Mouse (Mus musculus): ENCODE measurements around the gene Adcy3. TPM values are rescaled to one million over a fixed set of nuclear protein-coding genes. Genes with fewer than 3 reads are reported as not detected.

Gene Adcy3
- total and polyA plus RNA-seq, 3 experiments: 0.13 to 0.34 (median 0.13) TPM

- H3K36me3 ChIP-seq (replicated peaks in 1 of 2; ENCODE audit: control insufficient read depth in 1 of 2, insufficient read depth in 1 of 2, low read length in 1 of 2): peaks cover 0 to 14% of the 10 kb centered on the region in 2 experiments
- dilution Hi-C loops (cut with MboI; ENCODE audit: extremely low pct_ligation_motif_present, extremely low pct_unique_long_range_greater_than_20kb, low sequenced_read_pairs): no loop called here
- no peak overlapping the region for H3K27ac ChIP-seq (ENCODE audit: insufficient read depth, low read depth)
- no peak overlapping the region for H3K4me3 ChIP-seq (replicated peaks in 1 of 3; ENCODE audit: low read depth in 2 of 3, low read length in 2 of 3, poor library complexity in 1 of 3)
- no peaks in the 10 kb centered on the region for H3K9me3 ChIP-seq (replicated peaks; ENCODE audit: low read length)
- no peaks in the 10 kb centered on the region for H3K27me3 ChIP-seq (replicated peaks)
- H3K4me2 ChIP-seq (ENCODE audit: insufficient read depth, low read depth, poor library complexity, severe bottlenecking): no peak overlapping the region
- TF ChIP-seq CTCF (conservative IDR thresholded peaks at IDR 0.05 in 1 of 2, IDR thresholded peaks at IDR 0.05 in 1 of 2; ENCODE audit: low read depth in 2 of 2, low read length in 2 of 2) (no peak), MXI1 (IDR thresholded peaks at IDR 0.05; ENCODE audit: low read depth, low read length) (no peak), RAD21 (IDR thresholded peaks at IDR 0.05; ENCODE audit: low read depth, low read length) (no peak), TBP (conservative IDR thresholded peaks at IDR 0.05; ENCODE audit: low read depth, low read length) (no peak), E2F4 (IDR thresholded peaks at IDR 0.05; ENCODE audit: insufficient replicate concordance, low read depth, low read length) (no peak), POLR2AphosphoS2 (IDR thresholded peaks at IDR 0.05; ENCODE audit: low read depth, low read length) (no peak), UBTF (IDR thresholded peaks at IDR 0.05; ENCODE audit: low read depth, low read length) (no peak), ELF1 (IDR thresholded peaks at IDR 0.05; ENCODE audit: low read depth, low read length) (no peak), ZNF384 (IDR thresholded peaks at IDR 0.05; ENCODE audit: low read depth, low read length) (no peak), KAT2A (IDR thresholded peaks at IDR 0.05; ENCODE audit: insufficient replicate concordance, low read length) (no peak), GABPA (IDR thresholded peaks at IDR 0.05; ENCODE audit: insufficient replicate concordance, low read depth, low read length) (no peak), POLR2A (IDR thresholded peaks at IDR 0.05; ENCODE audit: low read depth, low read length) (no peak), BHLHE40 (IDR thresholded peaks at IDR 0.05; ENCODE audit: low read depth, low read length) (no peak), MAX (IDR thresholded peaks at IDR 0.05; ENCODE audit: low read length) (no peak), NELFE (IDR thresholded peaks at IDR 0.05; ENCODE audit: low read depth, low read length) (no peak)
- in situ Hi-C loops (cut with MboI; ENCODE audit: low pct_ligation_motif_present, low pct_unique_long_range_greater_than_20kb, low sequenced_read_pairs): loop anchor here (25.0 kb wide), 2 partner anchors 293 to 593 kb away; partner anchors contain the start of genes Fkbp1b and Wdcp
- H3K79me2 ChIP-seq (replicated peaks; ENCODE audit: control insufficient read depth, extremely low read depth, insufficient read depth, poor library complexity, severe bottlenecking): no peaks in the 10 kb centered on the region
- no peak for DNase-seq (ENCODE audit: extremely low read depth)
- peaks cover 2 to 7% of the 10 kb centered on the region in 2 experiments; a peak in 1 of 4 replicates for H3K4me1 ChIP-seq (ENCODE audit: control insufficient read depth in 1 of 2, insufficient read depth in 2 of 2)
- no peak overlapping the region for H3K9ac ChIP-seq (ENCODE audit: insufficient read depth, low read depth)
These were observed 110.9 kb downstream of the Adcy3 start for GRCm38 (mm10) chr12:4243805-4244204.

GRCm38 (mm10) chr12:4245742-4246141 lies 112.8 kb downstream of the Adcy3 start:
- no peak overlapping the region for H3K4me2 ChIP-seq (ENCODE audit: insufficient read depth, low read depth, poor library complexity, severe bottlenecking)
- no peaks in the 10 kb centered on the region for H3K27me3 ChIP-seq (replicated peaks)
- H3K4me3 ChIP-seq (replicated peaks in 1 of 3; ENCODE audit: low read depth in 2 of 3, low read length in 2 of 3, poor library complexity in 1 of 3): no peak overlapping the region
- no peak for TF ChIP-seq MXI1 (IDR thresholded peaks at IDR 0.05; ENCODE audit: low read depth, low read length)
- TF ChIP-seq MYC (IDR thresholded peaks at IDR 0.05; ENCODE audit: low read depth, low read length): no peak
- TF ChIP-seq CHD1 (IDR thresholded peaks at IDR 0.05; ENCODE audit: low read depth, low read length): no peak
- TF ChIP-seq PAX5 (IDR thresholded peaks at IDR 0.05; ENCODE audit: low read length): no peak
- TF ChIP-seq HCFC1 (IDR thresholded peaks at IDR 0.05; ENCODE audit: low read depth, low read length): no peak
- no peak for TF ChIP-seq ETS1 (conservative IDR thresholded peaks at IDR 0.05; ENCODE audit: low read depth, low read length)
- TF ChIP-seq MAZ (IDR thresholded peaks at IDR 0.05; ENCODE audit: low read depth, low read length): no peak
- no peak for TF ChIP-seq POLR2AphosphoS2 (IDR thresholded peaks at IDR 0.05; ENCODE audit: low read depth, low read length)
- in situ Hi-C loops (cut with MboI; ENCODE audit: low pct_ligation_motif_present, low pct_unique_long_range_greater_than_20kb, low sequenced_read_pairs): loop anchor here (25.0 kb wide), 2 partner anchors 292 to 592 kb away; partner anchors contain the start of genes Fkbp1b and Wdcp
- no peaks in the 10 kb centered on the region for H3K9me3 ChIP-seq (replicated peaks; ENCODE audit: low read length)
- no peak overlapping the region for H3K9ac ChIP-seq (ENCODE audit: insufficient read depth, low read depth)
- no peak for DNase-seq (ENCODE audit: extremely low read depth)
- no peaks in the 10 kb centered on the region for H3K4me1 ChIP-seq (ENCODE audit: control insufficient read depth in 1 of 2, insufficient read depth in 2 of 2)
- dilution Hi-C loops (cut with MboI; ENCODE audit: extremely low pct_ligation_motif_present, extremely low pct_unique_long_range_greater_than_20kb, low sequenced_read_pairs): no loop called here
- H3K79me2 ChIP-seq (replicated peaks; ENCODE audit: control insufficient read depth, extremely low read depth, insufficient read depth, poor library complexity, severe bottlenecking): no peaks in the 10 kb centered on the region
- H3K36me3 ChIP-seq (replicated peaks in 1 of 2; ENCODE audit: control insufficient read depth in 1 of 2, insufficient read depth in 1 of 2, low read length in 1 of 2): peaks cover 0 to 14% of the 10 kb centered on the region in 2 experiments
- no peak overlapping the region for H3K27ac ChIP-seq (ENCODE audit: insufficient read depth, low read depth)

Data from CH12.LX (cell line).